Mouse (Mus musculus) liver, postnatal 0 days (tissue): Measurements from ENCODE around the gene Tbc1d23.

ENCODE experiments used
- CTCF ChIP-seq: sonication (generic); IDR thresholded peaks from 2 replicates; pipeline ENCODE4 v1.5.1; 2016; ENCODE audit warnings: antibody characterized with exemption, low read depth
- EP300 ChIP-seq: IDR thresholded peaks from 2 replicates; pipeline ENCODE4 v1.6.1; 2016; ENCODE audit warnings: antibody characterized with exemption, low read depth, mild to moderate bottlenecking

GRCm38 (mm10) chr16:57157076-57157475, 74.2 kb downstream of the Tbc1d23 start:
- TF ChIP-seq CTCF (no peak), EP300 (no peak)
